Mouse (Mus musculus): ENCODE results near the gene Tmprss2. TPM values are rescaled to one million over a fixed set of nuclear protein-coding genes. Genes with fewer than 3 reads are reported as not detected.
"Not testable (repeated sequence)": the region's sequence is repeated elsewhere in the genome, so short reads cannot be mapped to it uniquely, and the experiment has no call there.

Tmprss2 gene
- polyA plus RNA-seq, 1 experiment, result not detected

- TF ChIP-seq POLR2A (IDR thresholded peaks at IDR 0.05; ENCODE audit: insufficient read depth, low read depth, low read length) (no peak), CTCF (IDR thresholded peaks at IDR 0.05; ENCODE audit: insufficient read depth, low read depth, low read length) (no peak)
- Histone ChIP-seq H3K4me3 (ENCODE audit: insufficient read depth, low read depth, low read length) (no peak overlapping the region), H3K4me1 (ENCODE audit: control insufficient read depth, insufficient read depth, low read length) (no peaks in the 10 kb centered on the region), H3K27ac (ENCODE audit: insufficient read depth, low read depth, low read length) (no peak overlapping the region)
- WGBS, result 75% methylated on average over 2 of the region's 2 CpGs
These were observed 10.4 kb downstream of the Tmprss2 start for GRCm38 (mm10) chr16:97600591-97600990.

- TF ChIP-seq POLR2A (IDR thresholded peaks at IDR 0.05; ENCODE audit: insufficient read depth, low read depth, low read length), result no peak
- TF ChIP-seq CTCF (IDR thresholded peaks at IDR 0.05; ENCODE audit: insufficient read depth, low read depth, low read length), result no peak
- 97% methylated on average over 2 of the region's 2 CpGs for WGBS
- no peak overlapping the region for H3K27ac ChIP-seq (ENCODE audit: insufficient read depth, low read depth, low read length)
- H3K4me3 ChIP-seq (ENCODE audit: insufficient read depth, low read depth, low read length), result no peak overlapping the region
- H3K4me1 ChIP-seq (ENCODE audit: control insufficient read depth, insufficient read depth, low read length), result no peaks in the 10 kb centered on the region
These were observed 12.9 kb downstream of the Tmprss2 start for GRCm38 (mm10) chr16:97598046-97598445.

- 90% methylated on average over 4 of the region's 4 CpGs for WGBS
- no peak for TF ChIP-seq CTCF (IDR thresholded peaks at IDR 0.05; ENCODE audit: insufficient read depth, low read depth, low read length)
- TF ChIP-seq POLR2A (IDR thresholded peaks at IDR 0.05; ENCODE audit: insufficient read depth, low read depth, low read length), result no peak
- Histone ChIP-seq H3K4me3 (ENCODE audit: insufficient read depth, low read depth, low read length) (no peak overlapping the region), H3K27ac (ENCODE audit: insufficient read depth, low read depth, low read length) (no peak overlapping the region), H3K4me1 (ENCODE audit: control insufficient read depth, insufficient read depth, low read length) (no peaks in the 10 kb centered on the region)
These were observed 17.0 kb downstream of the Tmprss2 start for GRCm38 (mm10) chr16:97593816-97594509.

GRCm38 (mm10) chr16:97593057-97593456 lies 17.9 kb downstream of the Tmprss2 start:
- no peak overlapping the region for H3K27ac ChIP-seq (ENCODE audit: insufficient read depth, low read depth, low read length)
- WGBS, result 22% methylated on average over 1 of the region's 1 CpGs
- H3K4me1 ChIP-seq (ENCODE audit: control insufficient read depth, insufficient read depth, low read length), result no peaks in the 10 kb centered on the region
- no peak overlapping the region for H3K4me3 ChIP-seq (ENCODE audit: insufficient read depth, low read depth, low read length)
- TF ChIP-seq CTCF (IDR thresholded peaks at IDR 0.05; ENCODE audit: insufficient read depth, low read depth, low read length), result no peak
- no peak for TF ChIP-seq POLR2A (IDR thresholded peaks at IDR 0.05; ENCODE audit: insufficient read depth, low read depth, low read length)

- Histone ChIP-seq H3K4me3 (ENCODE audit: insufficient read depth, low read depth, low read length) (no peak overlapping the region), H3K27ac (ENCODE audit: insufficient read depth, low read depth, low read length) (no peak overlapping the region), H3K4me1 (ENCODE audit: control insufficient read depth, insufficient read depth, low read length) (no peaks in the 10 kb centered on the region)
- no peak for TF ChIP-seq POLR2A (IDR thresholded peaks at IDR 0.05; ENCODE audit: insufficient read depth, low read depth, low read length)
- TF ChIP-seq CTCF (IDR thresholded peaks at IDR 0.05; ENCODE audit: insufficient read depth, low read depth, low read length), result no peak
- 95% methylated on average over 2 of the region's 2 CpGs for WGBS
These were observed 19.5 kb downstream of the Tmprss2 start for GRCm38 (mm10) chr16:97591512-97591911.

- not testable (repeated sequence) for H3K4me1 ChIP-seq (ENCODE audit: control insufficient read depth, insufficient read depth, low read length); H3K27ac ChIP-seq (ENCODE audit: insufficient read depth, low read depth, low read length); H3K4me3 ChIP-seq (ENCODE audit: insufficient read depth, low read depth, low read length)
- WGBS, result 86% methylated on average over 1 of the region's 1 CpGs
These were observed 28.1 kb downstream of the Tmprss2 start for GRCm38 (mm10) chr16:97582876-97583275.

- no peak overlapping the region for H3K4me3 ChIP-seq (ENCODE audit: insufficient read depth, low read depth, low read length)
- 64% methylated on average over 1 of the region's 1 CpGs for WGBS
- no peaks in the 10 kb centered on the region for H3K4me1 ChIP-seq (ENCODE audit: control insufficient read depth, insufficient read depth, low read length)
- TF ChIP-seq CTCF (IDR thresholded peaks at IDR 0.05; ENCODE audit: insufficient read depth, low read depth, low read length) (no peak), POLR2A (IDR thresholded peaks at IDR 0.05; ENCODE audit: insufficient read depth, low read depth, low read length) (no peak)
- no peak overlapping the region for H3K27ac ChIP-seq (ENCODE audit: insufficient read depth, low read depth, low read length)
These were observed 41.6 kb downstream of the Tmprss2 start for GRCm38 (mm10) chr16:97569426-97569825.

GRCm38 (mm10) chr16:97568662-97569061 lies 42.3 kb downstream of the Tmprss2 start:
- no peak for TF ChIP-seq CTCF (IDR thresholded peaks at IDR 0.05; ENCODE audit: insufficient read depth, low read depth, low read length)
- TF ChIP-seq POLR2A (IDR thresholded peaks at IDR 0.05; ENCODE audit: insufficient read depth, low read depth, low read length), result no peak
- Histone ChIP-seq H3K27ac (ENCODE audit: insufficient read depth, low read depth, low read length) (no peak overlapping the region), H3K4me3 (ENCODE audit: insufficient read depth, low read depth, low read length) (no peak overlapping the region), H3K4me1 (ENCODE audit: control insufficient read depth, insufficient read depth, low read length) (no peaks in the 10 kb centered on the region)
- WGBS, result 62% methylated on average over 9 of the region's 9 CpGs

GRCm38 (mm10) chr16:97544340-97544739 lies 66.7 kb downstream of the Tmprss2 start:
- Histone ChIP-seq H3K4me3 (ENCODE audit: insufficient read depth, low read depth, low read length) (no peak overlapping the region), H3K4me1 (ENCODE audit: control insufficient read depth, insufficient read depth, low read length) (no peaks in the 10 kb centered on the region), H3K27ac (ENCODE audit: insufficient read depth, low read depth, low read length) (no peak overlapping the region)
- TF ChIP-seq POLR2A (IDR thresholded peaks at IDR 0.05; ENCODE audit: insufficient read depth, low read depth, low read length), result no peak
- no peak for TF ChIP-seq CTCF (IDR thresholded peaks at IDR 0.05; ENCODE audit: insufficient read depth, low read depth, low read length)
- WGBS, result 85% methylated on average over 4 of the region's 4 CpGs

- H3K4me3 ChIP-seq (ENCODE audit: insufficient read depth, low read depth, low read length), result peak overlapping the region; percentile 27; the same call in 1 of the 2 replicates
- peaks cover 39% of the 10 kb centered on the region for H3K4me1 ChIP-seq (ENCODE audit: control insufficient read depth, insufficient read depth, low read length)
- TF ChIP-seq POLR2A (IDR thresholded peaks at IDR 0.05; ENCODE audit: insufficient read depth, low read depth, low read length) (no peak), CTCF (IDR thresholded peaks at IDR 0.05; ENCODE audit: insufficient read depth, low read depth, low read length) (no peak)
- WGBS, result 18% methylated on average over 1 of the region's 1 CpGs
- H3K27ac ChIP-seq (ENCODE audit: insufficient read depth, low read depth, low read length), result peak overlapping the region; percentile 100
These were observed 74.1 kb downstream of the Tmprss2 start for GRCm38 (mm10) chr16:97536859-97537258.
